Mouse (Mus musculus) liver, embryonic 14.5 days (tissue): ENCODE data around the gene Btbd9.

ENCODE experiments used
- CTCF ChIP-seq: IDR thresholded peaks from 2 replicates; pipeline ENCODE4 v1.5.1; 2016; ENCODE audit warnings: antibody characterized with exemption, low read depth, control low read depth
- EP300 ChIP-seq: IDR thresholded peaks from 2 replicates; pipeline ENCODE4 v1.6.1; 2016; ENCODE audit warnings: antibody characterized with exemption, low read depth

GRCm38 (mm10) chr17:30200283-30200682 is 376.0 kb downstream of the Btbd9 start:
- TF ChIP-seq CTCF = no peak
- TF ChIP-seq EP300 = no peak
